Mouse (Mus musculus) cerebellum, adult 11 months (tissue): ENCODE data around the gene Zcchc4.

Experiments
- DNase-seq: peaks from one replicate; pipeline ENCODE4 v3.0.0; 2022

Zcchc4 gene

DNA sequence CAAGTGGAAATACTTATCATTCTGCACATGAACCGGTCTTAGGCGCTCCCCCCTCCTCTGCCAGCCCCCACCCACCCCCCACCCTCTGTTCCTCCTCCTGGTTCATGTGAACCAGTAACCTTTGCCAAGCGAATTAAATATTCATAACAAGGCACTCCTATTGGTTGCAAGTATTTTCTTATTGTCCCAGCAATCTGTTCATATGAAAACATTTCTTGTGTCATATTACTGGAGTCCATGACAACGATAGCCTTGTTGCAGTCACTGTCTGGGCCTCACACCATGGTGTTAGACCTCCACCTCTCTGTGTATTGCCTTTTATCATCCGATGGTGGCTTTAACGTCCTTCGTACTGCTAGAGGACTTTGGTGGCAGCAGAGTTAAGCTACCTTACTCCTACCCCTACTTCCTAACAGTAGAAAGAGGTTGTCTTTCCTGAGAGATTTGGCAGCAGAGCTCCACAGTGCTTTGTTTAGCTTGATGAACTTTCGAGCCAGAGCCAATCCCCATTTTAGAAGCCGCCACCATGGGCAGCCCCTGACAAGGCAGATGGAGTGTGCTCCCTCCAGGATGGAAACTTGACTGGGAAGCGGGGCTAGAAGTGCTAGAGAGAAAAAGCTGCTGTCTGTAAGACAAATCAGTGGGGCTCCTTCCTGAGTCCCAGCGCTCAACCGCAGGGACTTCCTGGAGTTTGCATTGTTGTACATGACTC is 24.2 kb downstream of the Zcchc4 start:
- no peak for DNase-seq

- no peak for DNase-seq
Measured at GRCm38 (mm10) chr5:52805801-52806200, 30.6 kb downstream of the Zcchc4 start.

DNA sequence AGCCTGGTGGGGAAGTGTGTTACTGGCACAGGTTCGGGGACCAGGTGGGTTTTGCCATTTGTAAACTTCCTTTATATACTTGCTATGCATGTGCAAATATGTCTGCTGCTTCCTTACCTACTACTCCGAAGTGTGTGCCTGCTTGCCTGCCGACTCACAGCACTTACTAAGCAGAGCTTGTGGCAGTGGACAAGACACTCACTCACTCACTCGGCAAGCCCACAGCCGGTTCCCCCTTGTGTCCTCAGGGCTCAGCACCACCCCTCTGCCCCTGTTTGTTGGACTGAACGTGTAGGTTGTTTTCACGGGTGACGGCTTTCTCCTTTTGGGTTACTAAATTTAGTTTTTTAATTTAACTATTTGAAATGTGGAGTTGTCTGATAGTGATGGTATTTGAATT is 31.1 kb downstream of the Zcchc4 start:
- no peak for DNase-seq

DNA sequence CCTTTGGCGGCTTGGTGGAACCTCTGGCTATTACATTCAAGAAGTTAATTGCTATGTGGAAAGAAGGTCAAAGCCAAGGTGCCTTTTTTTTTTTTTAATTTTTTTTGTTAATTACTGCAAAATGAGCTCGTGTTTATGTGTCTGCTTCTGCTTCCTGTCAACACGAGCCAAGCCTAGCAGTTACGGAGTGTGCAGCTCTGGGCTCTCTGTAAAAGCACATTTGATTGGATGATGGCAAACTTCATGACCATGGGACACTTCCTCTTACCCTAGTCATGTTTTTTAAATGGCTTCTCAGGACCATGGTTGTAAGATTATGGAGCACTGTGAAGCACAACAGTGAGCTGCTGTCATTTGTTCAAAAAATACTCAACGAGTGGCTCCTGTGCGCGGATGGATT is 31.8 kb downstream of the Zcchc4 start:
- no peak for DNase-seq

DNA sequence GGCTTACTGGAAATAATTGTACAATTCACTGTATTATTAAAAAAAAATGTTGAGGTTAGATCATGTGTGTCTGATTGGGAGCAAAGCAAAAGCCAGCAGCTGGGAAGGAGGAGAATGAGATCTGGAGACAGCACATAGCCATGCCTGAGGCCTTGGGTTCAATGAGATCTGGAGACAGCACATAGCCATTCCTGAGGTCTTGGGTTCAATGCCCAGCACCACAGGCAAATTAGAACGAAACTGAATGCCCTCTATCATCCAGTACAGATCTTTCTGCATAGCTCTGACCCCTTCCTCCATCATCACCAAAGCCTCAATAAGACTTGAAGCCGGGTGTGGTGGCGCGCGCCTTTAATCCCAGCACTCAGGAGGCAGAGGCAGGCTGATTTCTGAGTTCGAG is 35.2 kb downstream of the Zcchc4 start:
- no peak for DNase-seq

DNA sequence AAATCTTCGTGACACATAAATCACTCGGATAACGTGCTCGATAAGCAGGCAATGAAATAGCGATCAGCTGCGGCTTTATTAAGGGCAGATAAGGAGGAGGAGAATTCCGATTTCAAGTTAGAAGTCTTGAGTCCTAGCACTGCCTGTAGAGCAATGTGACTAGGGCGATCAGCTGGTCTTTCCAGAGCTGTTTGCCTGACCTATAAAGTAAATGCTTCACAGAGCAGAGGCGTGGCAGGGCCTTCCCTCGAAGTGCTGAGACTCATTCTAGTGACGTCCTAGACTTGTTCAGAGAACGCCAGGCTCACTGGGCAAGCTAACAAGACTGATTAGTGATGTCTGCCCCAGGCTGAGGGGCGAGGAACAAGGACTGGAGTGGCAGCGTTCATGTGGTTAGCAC is 35.8 kb downstream of the Zcchc4 start:
- no peak for DNase-seq

GRCm38 (mm10) chr5:52812456-52812855 is 37.2 kb downstream of the Zcchc4 start:
- DNase-seq, result no peak

DNA sequence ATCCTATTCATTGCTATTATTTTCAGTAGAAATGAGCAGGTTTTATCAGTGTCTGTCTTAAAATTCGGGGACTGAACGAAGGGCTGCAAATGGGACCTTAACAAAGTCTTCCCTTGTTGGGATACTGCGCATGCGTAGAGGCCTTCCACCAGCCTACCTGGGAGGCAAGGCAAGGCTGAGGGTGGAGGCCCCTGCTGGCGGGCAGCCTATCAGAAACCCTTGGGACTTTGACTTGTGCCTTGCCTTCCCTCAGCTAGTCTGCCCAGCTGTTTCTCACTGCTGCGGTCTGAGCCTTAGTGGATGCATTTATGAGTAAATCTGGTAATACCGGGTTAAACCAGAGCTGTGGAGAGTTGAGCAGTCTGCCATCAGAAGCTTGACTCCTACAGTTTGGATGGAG is 38.1 kb downstream of the Zcchc4 start:
- DNase-seq, result no peak

DNA sequence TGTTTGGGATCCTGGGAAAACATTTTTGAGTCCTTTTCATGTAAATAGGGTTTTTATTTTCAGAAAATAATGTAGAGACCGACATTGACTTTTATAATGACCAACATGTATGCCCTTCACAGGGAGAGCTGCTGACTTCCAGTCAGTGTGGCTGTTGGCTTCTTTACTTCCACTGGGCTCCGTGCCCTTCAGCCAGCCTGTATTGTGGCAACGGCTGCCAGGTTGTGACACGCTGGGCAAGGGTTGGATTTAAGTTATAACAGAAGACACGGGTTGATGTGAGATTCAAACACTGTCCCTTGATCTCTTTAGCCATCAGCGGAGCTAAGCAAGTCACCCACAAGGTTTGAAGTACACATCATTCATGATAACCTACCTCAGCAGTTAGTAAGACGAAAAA is 43.5 kb downstream of the Zcchc4 start:
- no peak for DNase-seq

DNA sequence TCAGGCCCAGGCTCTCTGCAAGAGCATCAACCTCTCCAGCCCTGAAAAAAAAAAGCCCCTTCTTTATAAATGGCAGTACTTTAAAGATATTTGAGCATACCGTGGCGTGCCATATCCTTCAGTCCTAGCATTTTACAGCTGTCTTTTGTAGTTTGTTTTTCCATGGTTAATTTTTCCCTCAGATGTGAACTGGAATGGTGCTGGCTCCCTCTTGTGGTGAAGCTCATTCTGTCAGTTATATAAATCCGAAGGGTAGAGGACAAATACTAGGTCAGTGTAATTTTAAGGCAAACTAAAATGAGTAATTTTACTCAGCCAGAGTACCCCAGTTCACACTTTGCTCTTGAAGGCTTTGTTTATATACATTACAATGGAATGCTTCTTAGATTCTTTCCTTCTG is 46.5 kb downstream of the Zcchc4 start:
- DNase-seq, result peak; percentile 21

- no peak for DNase-seq
Measured at GRCm38 (mm10) chr5:52827923-52828322, 52.7 kb downstream of the Zcchc4 start.

GRCm38 (mm10) chr5:52833005-52833404 is 57.8 kb downstream of the Zcchc4 start:
- peak; percentile 16 for DNase-seq

GRCm38 (mm10) chr5:52833761-52834274 is 58.6 kb downstream of the Zcchc4 start, which contains the start of gene Anapc4:
TSS of gene Anapc4 (plus strand) at chr5:52834012.
- DNase-seq, result peak; percentile 99

- DNase-seq, result no peak
Measured at GRCm38 (mm10) chr5:52834386-52834785, 59.2 kb downstream of the Zcchc4 start.

- DNase-seq, result no peak
Measured at GRCm38 (mm10) chr5:52844319-52844718, 69.1 kb downstream of the Zcchc4 start.

DNA sequence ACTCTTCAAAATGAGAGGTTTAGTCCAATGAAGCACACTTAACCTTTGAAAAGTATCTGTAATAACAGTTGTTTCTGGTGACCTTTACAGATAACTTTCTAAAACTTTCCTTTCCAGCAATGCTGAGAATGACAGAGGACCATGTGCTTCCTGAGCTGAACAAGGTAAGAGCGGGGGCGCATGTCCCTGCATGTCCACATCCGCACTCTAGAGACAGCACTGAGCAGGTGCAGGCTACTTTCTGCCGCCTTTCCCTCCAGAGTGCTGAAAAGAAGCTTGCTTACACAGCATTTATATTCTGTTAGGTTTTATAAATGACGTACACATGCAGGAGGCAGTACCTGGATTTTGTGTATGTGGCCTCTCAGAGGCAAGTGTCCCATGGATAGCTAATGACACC is 80.5 kb downstream of the Zcchc4 start:
- no peak for DNase-seq

DNA sequence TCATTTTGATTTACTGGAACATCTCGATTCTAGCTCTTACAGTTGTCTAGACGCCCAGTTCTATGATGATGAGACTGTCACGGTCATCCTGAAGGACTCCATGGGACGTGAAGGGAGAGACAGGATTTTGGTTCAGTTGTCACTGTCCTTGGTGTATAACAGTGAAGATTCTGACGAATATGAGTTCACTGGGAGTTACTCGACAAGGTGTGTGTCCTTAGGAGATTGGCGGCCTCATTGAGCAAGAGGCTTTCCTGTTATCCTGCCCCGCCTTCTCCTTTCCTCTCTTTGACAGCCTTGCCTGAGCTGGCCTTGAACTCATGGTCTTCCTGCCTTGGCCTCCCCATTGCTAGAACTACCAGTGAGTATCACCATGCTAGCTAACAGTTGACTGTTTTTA is 89.2 kb downstream of the Zcchc4 start:
- no peak for DNase-seq

DNA sequence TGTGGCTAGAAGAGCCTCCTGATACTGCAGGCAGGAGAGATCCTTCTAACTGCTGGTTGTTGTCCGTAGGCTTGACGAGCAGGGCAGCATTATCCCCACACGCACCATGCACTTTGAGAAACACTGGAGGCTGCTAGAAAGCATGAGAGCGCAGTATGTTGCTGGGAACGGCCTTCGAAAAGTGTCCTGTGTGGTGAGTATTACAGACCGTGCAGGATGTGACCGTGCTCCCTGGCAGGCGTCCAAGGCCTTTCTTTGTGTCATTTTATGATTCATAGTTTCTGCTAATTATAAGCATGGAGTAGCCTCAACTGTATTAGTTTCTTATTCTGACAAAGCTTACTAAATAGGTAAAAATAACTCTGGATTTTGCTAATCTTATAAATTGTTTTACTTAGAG is 90.6 kb downstream of the Zcchc4 start:
- DNase-seq, result peak; percentile 11

DNA sequence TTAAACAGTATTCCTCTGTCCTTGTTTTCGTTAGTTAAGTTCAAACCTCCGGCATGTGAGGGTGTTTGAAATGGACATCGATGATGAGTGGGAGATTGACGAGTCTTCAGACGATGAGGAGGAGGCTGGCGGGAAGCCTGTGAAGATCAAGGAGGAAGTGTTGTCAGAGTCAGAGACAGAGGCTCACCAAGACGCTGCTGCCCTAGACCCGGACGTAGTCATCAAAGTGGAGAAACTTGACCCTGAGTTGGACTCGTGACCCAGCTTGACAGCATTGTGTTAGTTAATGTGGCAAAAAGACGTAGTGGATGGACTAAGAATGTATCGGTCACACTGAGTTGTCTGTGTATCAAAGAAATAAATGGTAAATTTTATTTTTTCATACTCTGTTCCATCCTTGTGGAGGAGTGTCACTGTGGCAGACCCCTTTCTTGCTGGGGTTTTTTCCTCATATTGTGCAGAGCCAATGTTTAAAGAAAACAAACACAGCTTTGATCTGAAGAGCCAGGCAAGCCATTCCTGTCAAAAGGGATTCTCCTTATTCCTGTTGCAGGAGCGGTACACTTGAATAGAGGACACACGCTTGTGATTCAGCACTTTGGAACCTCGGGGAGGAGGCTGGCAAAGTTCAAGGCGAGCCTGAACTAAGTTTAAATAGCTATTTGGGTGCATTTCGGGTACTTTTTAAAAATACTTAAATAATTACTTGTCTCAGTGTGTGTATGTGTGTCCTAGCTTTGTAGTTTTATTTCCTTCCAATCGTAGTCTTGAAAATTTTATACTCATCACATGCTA is 91.3 kb downstream of the Zcchc4 start:
- no peak for DNase-seq

DNA sequence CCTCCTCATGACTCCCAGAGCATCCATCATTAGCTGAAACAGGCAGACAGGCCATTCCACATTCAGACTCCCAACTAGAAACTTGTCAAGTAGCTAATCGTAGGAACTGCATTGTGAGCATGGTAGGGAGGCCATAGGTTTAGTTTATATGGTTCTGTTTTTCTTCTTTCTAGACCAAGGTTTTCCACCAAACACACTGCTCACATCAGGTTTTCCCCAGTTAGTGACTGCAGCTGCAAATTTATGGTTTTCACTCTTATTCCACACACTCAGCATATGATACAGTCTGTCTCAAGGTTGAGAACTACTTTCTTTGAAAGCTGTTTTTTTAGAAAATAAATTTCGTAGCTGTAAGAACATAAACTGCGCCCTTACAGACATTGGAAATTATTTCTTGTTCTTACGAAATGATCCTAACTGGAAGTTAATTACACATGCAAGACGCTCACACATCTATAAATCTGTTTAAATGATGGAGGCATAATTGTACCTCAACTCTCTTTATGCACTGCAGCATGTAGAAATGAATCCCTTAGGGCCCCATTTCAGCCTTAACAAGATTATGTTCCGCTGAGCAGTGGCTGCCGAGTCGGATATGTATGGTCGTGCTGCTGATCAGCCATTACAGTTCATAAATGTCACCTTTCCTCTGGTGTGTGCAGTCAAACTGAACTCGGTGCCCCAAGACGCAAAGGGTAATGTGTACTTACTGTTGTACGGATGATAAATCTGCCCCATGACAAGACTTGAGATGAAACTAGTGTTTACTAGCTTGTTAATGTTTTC is 93.9 kb downstream of the Zcchc4 start:
- no peak for DNase-seq

DNA sequence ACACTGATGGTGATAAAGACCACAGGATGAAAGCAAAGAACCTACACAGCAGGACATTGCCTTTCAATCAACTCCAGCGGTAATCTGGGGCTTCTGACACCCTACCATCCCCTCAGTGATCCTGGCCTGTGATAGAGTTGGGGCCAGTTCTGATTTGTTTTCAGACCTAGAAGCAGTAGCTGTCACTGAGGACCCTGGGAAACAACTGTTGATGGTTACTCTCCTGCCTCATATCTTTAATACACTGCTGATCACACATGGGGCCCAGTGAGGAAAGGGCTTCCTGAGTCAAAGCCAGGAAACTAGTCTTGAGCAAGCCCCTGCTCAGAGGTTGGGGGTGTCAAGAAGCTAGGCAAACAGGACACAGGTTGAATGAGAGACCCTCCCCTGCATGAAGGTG is 96.3 kb downstream of the Zcchc4 start:
- DNase-seq, result no peak

DNA sequence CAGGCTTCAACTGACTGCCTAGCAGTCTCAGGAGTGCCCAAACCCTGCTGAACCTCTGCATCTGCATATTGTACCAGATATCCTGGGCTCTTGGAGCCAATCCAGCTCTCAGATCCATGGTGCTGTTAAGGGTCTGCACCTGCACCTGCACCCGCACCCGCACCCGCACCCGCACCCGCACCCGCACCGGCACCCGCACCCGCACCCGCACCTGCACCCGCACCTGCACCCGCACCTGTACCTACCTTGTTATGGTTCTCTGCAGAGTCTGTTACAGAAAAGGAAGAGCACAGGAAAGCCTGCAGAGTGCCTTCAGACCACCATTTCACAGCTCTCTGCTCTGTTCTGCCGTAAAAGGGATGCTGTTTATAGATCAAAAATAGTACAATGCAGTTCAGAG is 96.8 kb downstream of the Zcchc4 start:
- DNase-seq, result no peak
